Mouse (Mus musculus) ovary, postnatal 10 days (tissue): ENCODE data around the gene Olfr825.
"Not testable (repeated sequence)": the region's sequence is repeated elsewhere in the genome, so short reads cannot be mapped to it uniquely, and the experiment has no call there.

Experiments used
- DNase-seq: peaks from one replicate; pipeline ENCODE4 v3.0.0; 2022; ENCODE audit warnings: low spot score

Olfr825 gene

DNA sequence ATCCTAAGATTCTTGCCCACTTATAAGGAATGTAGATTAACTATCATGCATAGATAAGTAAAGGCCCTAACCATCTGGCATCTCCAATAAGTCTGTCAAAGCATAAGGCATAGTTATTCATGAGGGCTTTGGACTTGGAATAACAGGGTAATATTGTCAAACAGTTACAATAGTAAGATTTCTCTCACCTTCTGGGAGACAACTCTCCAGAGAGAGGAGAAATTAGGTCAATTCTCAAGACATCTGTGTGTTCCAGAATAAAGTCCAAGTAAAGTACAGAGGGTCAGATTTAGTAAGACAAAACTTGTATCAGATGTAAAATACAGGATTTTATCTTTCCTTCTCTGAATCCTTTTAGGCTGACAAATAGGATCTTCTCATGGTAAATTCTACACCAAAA, at the start of gene Olfr825:
TSS of gene Olfr825 (minus strand) at position 101 of the 400 bp plus-strand sequence.
- DNase-seq: no peak

GRCm38 (mm10) chr10:130214303-130214702, 47.7 kb upstream of the Olfr825 start, which contains the start of gene Olfr827:
Gene Olfr827 (minus strand): TSS chr10:130214403.
- no peak for DNase-seq

GRCm38 (mm10) chr10:130184086-130184485, 17.5 kb upstream of the Olfr825 start, which contains the start of gene Olfr826:
Gene Olfr826 (minus strand): TSS chr10:130184186.
- DNase-seq: no peak

DNA sequence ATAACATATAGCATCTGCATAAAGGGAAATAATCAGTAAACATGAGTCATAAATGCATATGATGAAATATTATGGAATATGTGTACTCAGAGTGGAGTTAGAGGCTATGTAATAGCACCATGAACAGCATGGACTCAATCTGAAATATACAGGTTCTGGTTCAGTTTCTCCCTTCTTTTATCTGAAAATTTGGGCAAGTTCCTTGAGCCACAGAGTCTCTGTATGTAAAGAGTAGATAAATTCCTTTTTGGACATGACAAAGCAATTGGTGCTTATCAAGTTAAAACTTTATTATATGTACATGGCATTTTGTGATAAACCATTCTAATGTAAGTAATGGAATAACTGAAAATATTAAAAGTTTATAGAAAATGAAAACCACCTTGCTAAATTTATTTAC, 1.4 kb downstream of the Olfr825 start:
- no peak for DNase-seq

DNA sequence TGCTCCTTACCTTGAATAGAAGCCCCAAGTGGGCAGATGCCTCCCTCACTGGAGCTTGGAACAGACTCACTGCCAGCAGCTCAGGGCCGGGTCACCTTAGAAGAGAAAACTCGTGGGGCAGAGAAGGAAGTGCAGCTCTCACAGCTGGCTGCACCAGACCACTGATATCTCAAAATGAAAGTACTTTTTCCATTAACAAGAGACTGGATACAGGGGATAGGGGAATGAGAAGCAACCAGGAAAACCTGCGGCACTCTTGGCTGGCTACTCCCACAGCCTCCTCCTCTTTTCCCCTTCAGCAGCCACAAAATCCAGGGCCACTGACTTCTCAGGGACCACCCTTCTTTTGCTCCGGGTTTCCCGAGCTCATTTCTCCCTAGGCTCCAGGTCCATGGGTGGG, 22.4 kb downstream of the Olfr825 start:
- DNase-seq: no peak

- not testable (repeated sequence) for DNase-seq
Observed at GRCm38 (mm10) chr10:130142481-130142880, 24.1 kb downstream of the Olfr825 start.

DNA sequence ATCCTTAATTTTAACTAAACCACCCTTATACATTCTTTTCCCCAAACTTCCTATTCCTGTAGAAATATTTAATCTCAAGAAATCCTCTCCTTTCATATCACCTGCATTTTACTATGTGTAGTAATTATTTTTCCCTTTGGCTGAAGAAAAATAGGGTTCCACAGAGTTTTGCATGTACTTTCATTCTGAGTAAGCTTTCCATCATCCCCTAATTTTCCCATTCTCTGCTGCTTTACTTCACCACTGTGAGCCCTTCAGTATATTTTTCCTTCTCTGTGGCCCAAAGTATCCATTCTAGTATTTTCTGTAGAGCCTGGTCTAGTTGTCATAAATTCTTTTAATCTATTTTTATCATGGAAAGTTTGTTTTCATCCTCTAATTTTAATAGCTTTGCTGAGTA, 31.8 kb downstream of the Olfr825 start:
- DNase-seq: no peak

GRCm38 (mm10) chr10:130129900-130130299, 36.7 kb downstream of the Olfr825 start, which contains the start of gene Olfr824:
Gene Olfr824 (minus strand): TSS chr10:130130000.
- DNase-seq: not testable (repeated sequence)

DNA sequence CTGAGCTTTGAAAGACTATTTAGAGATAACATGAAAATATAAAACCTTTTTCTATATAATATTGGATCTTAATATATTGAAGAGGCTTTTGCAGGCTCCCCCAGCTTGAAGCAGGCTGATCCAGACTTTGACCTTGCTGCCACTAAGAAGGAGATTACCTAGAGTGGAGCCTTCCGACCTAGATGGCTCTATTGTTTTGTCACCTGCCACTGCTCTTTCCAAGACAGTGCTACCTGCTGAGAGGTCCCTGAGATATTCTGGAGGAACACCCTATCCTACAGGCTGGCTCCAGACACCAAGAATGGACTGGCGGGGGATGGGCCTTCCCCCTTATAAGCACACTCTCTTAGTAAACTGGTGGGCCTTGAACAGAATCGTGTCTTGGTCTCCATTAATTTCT, 50.5 kb downstream of the Olfr825 start:
- DNase-seq: not testable (repeated sequence)

- not testable (repeated sequence) for DNase-seq
Observed at GRCm38 (mm10) chr10:130115283-130115682, 51.3 kb downstream of the Olfr825 start, which contains the start of gene Olfr823. Gene Olfr823 (minus strand): TSS chr10:130115383.
